Mouse (Mus musculus): ENCODE measurements around the gene Sh2d6. TPM values are rescaled to one million over a fixed set of nuclear protein-coding genes. Genes with fewer than 3 reads are reported as not detected.

Sh2d6 gene
- polyA plus RNA-seq, 1 experiment = 0.09 TPM

- TF ChIP-seq POLR2A (IDR thresholded peaks at IDR 0.05; ENCODE audit: low read depth, low read length) (no peak), CTCF (conservative IDR thresholded peaks at IDR 0.05; ENCODE audit: insufficient read depth, insufficient read length, low read depth, low read length) (no peak)
- WGBS = 19% methylated on average over 7 of the region's 7 CpGs
- peak; percentile 87 for DNase-seq
Observed at GRCm38 (mm10) chr6:72513071-72513440, 8.5 kb downstream of the Sh2d6 start.

DNA sequence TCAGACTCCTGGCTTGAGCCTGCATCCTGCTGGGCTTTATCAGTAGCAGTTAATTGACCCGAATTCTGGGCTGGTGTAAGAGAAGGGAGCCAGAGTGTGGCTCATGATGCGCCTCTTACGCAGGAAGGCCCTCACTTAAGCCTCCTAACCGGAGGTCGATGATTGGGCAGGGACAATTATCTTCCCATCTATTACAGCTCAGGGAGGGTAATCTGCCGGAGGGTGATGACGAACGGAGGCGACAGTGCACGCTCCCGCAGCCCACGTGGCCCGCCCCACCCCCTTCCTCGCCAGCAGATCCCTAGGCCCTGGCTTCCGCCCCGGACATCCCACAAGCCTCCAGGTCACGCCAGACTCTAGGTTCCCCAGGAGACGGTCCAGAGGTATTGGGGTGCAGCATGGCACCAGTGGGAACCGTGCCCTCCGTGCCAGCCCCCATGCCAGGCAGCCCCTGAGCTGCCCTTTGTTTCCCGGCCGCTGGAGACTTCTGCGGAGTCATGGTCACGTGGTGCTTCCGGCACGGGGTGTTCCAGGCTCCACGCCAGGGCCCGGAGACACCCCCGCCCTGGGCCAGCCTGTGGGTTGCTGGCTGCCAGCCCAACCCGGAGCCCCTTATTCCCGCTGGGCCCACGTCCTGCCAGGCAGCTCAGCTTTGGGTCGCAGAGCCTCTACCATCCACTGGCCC lies 9.0 kb downstream of the Sh2d6 start:
- TF ChIP-seq CTCF (conservative IDR thresholded peaks at IDR 0.05; ENCODE audit: insufficient read depth, insufficient read length, low read depth, low read length) = no peak
- TF ChIP-seq POLR2A (IDR thresholded peaks at IDR 0.05; ENCODE audit: low read depth, low read length) = peak; percentile 41
- Histone ChIP-seq H3K27ac (ENCODE audit: insufficient read depth, low read depth, low read length) (peak overlapping the region; percentile 96), H3K36me3 (ENCODE audit: control insufficient read depth, insufficient read depth, low read length) (no peaks in the 10 kb centered on the region), H3K4me3 (ENCODE audit: insufficient read depth, low read depth, low read length) (peak overlapping the region; percentile 34; the same call in 1 of the 2 replicates), H3K4me1 (ENCODE audit: control insufficient read depth, insufficient read depth, low read length) (peaks cover 34% of the 10 kb centered on the region), H3K27me3 (replicated peaks; ENCODE audit: control insufficient read depth, insufficient read depth, low read length) (no peaks in the 10 kb centered on the region)
- peak; percentile 96 for DNase-seq
- 11% methylated on average over 33 of the region's 33 CpGs for WGBS

More at GRCm38 (mm10) chr6:72513071-72513440, 8.5 kb downstream of the Sh2d6 start:
- no peaks in the 10 kb centered on the region for H3K27me3 ChIP-seq (replicated peaks; ENCODE audit: control insufficient read depth, insufficient read depth, low read length)
- H3K36me3 ChIP-seq (ENCODE audit: control insufficient read depth, insufficient read depth, low read length) = no peaks in the 10 kb centered on the region
- H3K27ac ChIP-seq (ENCODE audit: insufficient read depth, low read depth, low read length) = peak overlapping the region; percentile 96
- no peak overlapping the region for H3K4me3 ChIP-seq (ENCODE audit: insufficient read depth, low read depth, low read length)
- H3K4me1 ChIP-seq (ENCODE audit: control insufficient read depth, insufficient read depth, low read length) = peaks cover 34% of the 10 kb centered on the region

DNA sequence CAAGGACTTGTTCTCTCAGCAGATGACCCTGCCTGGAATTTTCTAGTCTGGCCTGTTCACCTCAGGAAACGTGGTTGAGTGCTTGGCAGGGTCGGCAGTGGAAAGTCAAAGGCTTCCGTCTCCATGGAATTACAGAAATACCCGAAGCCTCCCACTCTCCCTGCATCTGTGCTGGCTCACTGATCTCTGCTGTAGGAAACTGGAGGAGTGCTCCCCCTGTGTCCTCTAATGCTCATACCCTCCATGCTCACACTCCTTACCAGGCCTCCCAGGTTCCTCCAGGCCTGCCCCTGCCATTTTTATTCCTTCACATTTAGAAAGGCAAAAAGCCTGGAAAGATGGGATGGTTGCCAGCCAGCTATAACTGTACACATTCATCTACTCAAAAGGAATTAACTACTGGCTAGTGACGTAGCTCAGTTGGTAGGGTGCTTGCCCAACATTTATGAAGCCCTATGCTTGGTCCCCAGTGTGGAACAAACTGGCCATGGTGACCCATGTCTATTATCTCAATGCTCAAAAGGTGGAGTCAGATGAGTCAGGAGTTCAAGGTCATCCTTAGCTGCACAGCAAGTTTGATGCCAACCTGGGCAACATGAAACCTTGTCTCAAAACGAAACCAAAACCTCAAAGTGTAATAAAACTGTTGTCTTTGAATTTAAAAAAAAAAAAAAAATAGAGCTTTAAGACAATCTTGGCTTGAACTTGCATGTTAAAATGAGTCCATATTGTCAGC lies 10.7 kb downstream of the Sh2d6 start:
- Histone ChIP-seq H3K27me3 (replicated peaks; ENCODE audit: control insufficient read depth, insufficient read depth, low read length) (no peaks in the 10 kb centered on the region), H3K27ac (ENCODE audit: insufficient read depth, low read depth, low read length) (peak overlapping the region; percentile 54), H3K4me1 (ENCODE audit: control insufficient read depth, insufficient read depth, low read length) (peaks cover 41% of the 10 kb centered on the region), H3K4me3 (ENCODE audit: insufficient read depth, low read depth, low read length) (no peak overlapping the region), H3K36me3 (ENCODE audit: control insufficient read depth, insufficient read depth, low read length) (no peaks in the 10 kb centered on the region)
- TF ChIP-seq POLR2A (IDR thresholded peaks at IDR 0.05; ENCODE audit: low read depth, low read length) = no peak
- no peak for TF ChIP-seq CTCF (conservative IDR thresholded peaks at IDR 0.05; ENCODE audit: insufficient read depth, insufficient read length, low read depth, low read length)
- WGBS = 33% methylated on average over 6 of the region's 6 CpGs
- peak; percentile 66 for DNase-seq

GRCm38 (mm10) chr6:72509872-72510435 lies 11.6 kb downstream of the Sh2d6 start:
- no peak for DNase-seq
- Histone ChIP-seq H3K27me3 (replicated peaks; ENCODE audit: control insufficient read depth, insufficient read depth, low read length) (no peaks in the 10 kb centered on the region), H3K27ac (ENCODE audit: insufficient read depth, low read depth, low read length) (peak overlapping the region; percentile 54), H3K4me3 (ENCODE audit: insufficient read depth, low read depth, low read length) (no peak overlapping the region), H3K4me1 (ENCODE audit: control insufficient read depth, insufficient read depth, low read length) (peaks cover 45% of the 10 kb centered on the region), H3K36me3 (ENCODE audit: control insufficient read depth, insufficient read depth, low read length) (no peaks in the 10 kb centered on the region)
- TF ChIP-seq POLR2A (IDR thresholded peaks at IDR 0.05; ENCODE audit: low read depth, low read length) (no peak), CTCF (conservative IDR thresholded peaks at IDR 0.05; ENCODE audit: insufficient read depth, insufficient read length, low read depth, low read length) (no peak)
- WGBS = 46% methylated on average over 2 of the region's 2 CpGs

DNA sequence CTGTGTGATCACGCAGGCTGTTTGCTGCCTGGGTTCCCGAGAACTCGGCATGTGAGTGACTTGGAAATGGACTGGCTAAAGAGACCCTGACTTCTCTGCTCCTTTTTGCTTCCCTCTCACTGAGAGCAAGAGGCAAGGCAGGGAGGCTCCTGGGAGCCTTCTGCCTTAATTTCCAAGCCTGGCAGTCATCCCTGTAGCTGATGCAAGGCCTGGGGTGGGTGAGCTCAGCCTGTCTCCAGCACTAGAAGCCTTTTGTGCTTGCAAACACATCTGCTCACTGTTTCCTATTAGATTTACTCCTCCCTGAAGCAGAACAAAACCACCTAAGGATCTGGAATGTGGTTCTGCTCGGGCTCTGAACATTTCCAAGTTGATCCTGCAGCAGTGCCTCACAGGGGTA lies 12.9 kb downstream of the Sh2d6 start:
- Histone ChIP-seq H3K36me3 (ENCODE audit: control insufficient read depth, insufficient read depth, low read length) (no peaks in the 10 kb centered on the region), H3K27me3 (replicated peaks; ENCODE audit: control insufficient read depth, insufficient read depth, low read length) (no peaks in the 10 kb centered on the region), H3K4me3 (ENCODE audit: insufficient read depth, low read depth, low read length) (no peak overlapping the region), H3K4me1 (ENCODE audit: control insufficient read depth, insufficient read depth, low read length) (peaks cover 49% of the 10 kb centered on the region), H3K27ac (ENCODE audit: insufficient read depth, low read depth, low read length) (no peak overlapping the region)
- 90% methylated on average over 4 of the region's 4 CpGs for WGBS
- TF ChIP-seq POLR2A (IDR thresholded peaks at IDR 0.05; ENCODE audit: low read depth, low read length) (no peak), CTCF (conservative IDR thresholded peaks at IDR 0.05; ENCODE audit: insufficient read depth, insufficient read length, low read depth, low read length) (no peak)
- DNase-seq = no peak

GRCm38 (mm10) chr6:72506104-72506503 lies 15.4 kb downstream of the Sh2d6 start:
- WGBS = 74% methylated on average over 1 of the region's 1 CpGs
- Histone ChIP-seq H3K4me1 (ENCODE audit: control insufficient read depth, insufficient read depth, low read length) (peaks cover 31% of the 10 kb centered on the region), H3K36me3 (ENCODE audit: control insufficient read depth, insufficient read depth, low read length) (no peaks in the 10 kb centered on the region), H3K27me3 (replicated peaks; ENCODE audit: control insufficient read depth, insufficient read depth, low read length) (no peaks in the 10 kb centered on the region), H3K4me3 (ENCODE audit: insufficient read depth, low read depth, low read length) (no peak overlapping the region), H3K27ac (ENCODE audit: insufficient read depth, low read depth, low read length) (peak overlapping the region; percentile 96)
- DNase-seq = peak; percentile 72
- TF ChIP-seq CTCF (conservative IDR thresholded peaks at IDR 0.05; ENCODE audit: insufficient read depth, insufficient read length, low read depth, low read length) = no peak
- no peak for TF ChIP-seq POLR2A (IDR thresholded peaks at IDR 0.05; ENCODE audit: low read depth, low read length)

DNA sequence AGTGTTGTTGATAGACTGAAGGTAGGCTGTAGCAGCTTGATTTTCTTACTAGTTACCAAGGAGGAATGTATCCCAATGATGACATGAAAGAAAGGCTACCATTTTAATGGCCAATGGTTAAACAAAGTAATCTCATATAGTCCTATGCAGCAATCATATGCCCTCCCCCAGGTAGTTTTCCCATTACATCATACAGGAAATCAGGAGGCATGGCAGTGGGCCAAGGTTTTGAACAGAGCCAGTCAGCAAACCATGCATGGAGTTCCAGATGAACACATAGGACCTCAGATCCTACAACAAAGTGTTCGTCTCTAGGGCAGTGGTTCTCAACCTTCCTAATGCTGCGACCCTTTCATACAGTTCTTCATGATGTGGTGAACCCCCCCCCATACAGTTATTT lies 17.6 kb downstream of the Sh2d6 start:
- H3K36me3 ChIP-seq (ENCODE audit: control insufficient read depth, insufficient read depth, low read length) = no peaks in the 10 kb centered on the region
- H3K4me3 ChIP-seq (ENCODE audit: insufficient read depth, low read depth, low read length) = no peak overlapping the region
- peak; percentile 84 for DNase-seq
- peak overlapping the region; percentile 12; the same call in 1 of the 2 replicates for H3K27ac ChIP-seq (ENCODE audit: insufficient read depth, low read depth, low read length)
- H3K4me1 ChIP-seq (ENCODE audit: control insufficient read depth, insufficient read depth, low read length) = peaks cover 22% of the 10 kb centered on the region
- no peaks in the 10 kb centered on the region for H3K27me3 ChIP-seq (replicated peaks; ENCODE audit: control insufficient read depth, insufficient read depth, low read length)
- TF ChIP-seq POLR2A (IDR thresholded peaks at IDR 0.05; ENCODE audit: low read depth, low read length) = no peak
- no peak for TF ChIP-seq CTCF (conservative IDR thresholded peaks at IDR 0.05; ENCODE audit: insufficient read depth, insufficient read length, low read depth, low read length)
- WGBS = 67% methylated on average over 2 of the region's 2 CpGs

Data from kidney, adult 2 months (tissue).